Mouse (Mus musculus) telencephalon, adult 2 months (tissue): ENCODE measurements at regions not wholly inside any gene's neighbourhood (a gene's known extent, or its start where the extent isn't known, plus 50 kb on each side); places are given as distances from the start of the nearest gene placed in this dataset.
"Not testable (repeated sequence)": the region's sequence is repeated elsewhere in the genome, so short reads cannot be mapped to it uniquely, and the experiment has no call there.

Source experiments
- DNase-seq: peaks from one replicate; pipeline ENCODE4 v3.0.0-alpha.2; 2011; ENCODE audit warnings: low read depth, low spot score

GRCm38 (mm10) chr7:111969198-111969887, 54.0 kb upstream of the Usp47 start:
- DNase-seq, result no peak

- no peak for DNase-seq
These were observed 55.0 kb upstream of the Usp47 start for GRCm38 (mm10) chr7:111968261-111968660.

GRCm38 (mm10) chr7:111966716-111967115, 56.6 kb upstream of the Usp47 start:
- DNase-seq, result no peak

GRCm38 (mm10) chr7:111963969-111964368, 59.3 kb upstream of the Usp47 start:
- no peak for DNase-seq

GRCm38 (mm10) chr7:111959977-111960376, 63.3 kb upstream of the Usp47 start:
- peak; percentile 50 for DNase-seq

- DNase-seq, result no peak
These were observed 66.6 kb upstream of the Usp47 start for GRCm38 (mm10) chr7:111956671-111957070.

- no peak for DNase-seq
These were observed 83.7 kb upstream of the Usp47 start for GRCm38 (mm10) chr7:111939631-111940030.

GRCm38 (mm10) chr7:111937547-111937946, 85.8 kb upstream of the Usp47 start:
- peak; percentile 19 for DNase-seq

- DNase-seq, result peak; percentile 57
These were observed 86.2 kb upstream of the Usp47 start for GRCm38 (mm10) chr7:111937102-111937501.

- no peak for DNase-seq
These were observed 90.6 kb upstream of the Usp47 start for GRCm38 (mm10) chr7:111932725-111933124.

- no peak for DNase-seq
These were observed 103.3 kb upstream of the Usp47 start for GRCm38 (mm10) chr7:111919961-111920360.

GRCm38 (mm10) chr7:111903741-111904231, 119.5 kb upstream of the Usp47 start:
- peak; percentile 81 for DNase-seq

GRCm38 (mm10) chr7:111897016-111897415, 117.2 kb upstream of the Galnt18 start:
- no peak for DNase-seq

GRCm38 (mm10) chr7:111896255-111896654, 116.5 kb upstream of the Galnt18 start:
- DNase-seq, result peak; percentile 85

GRCm38 (mm10) chr7:111882991-111883390, 103.2 kb upstream of the Galnt18 start:
- no peak for DNase-seq

GRCm38 (mm10) chr7:111880067-111880675, 100.4 kb upstream of the Galnt18 start:
- DNase-seq, result no peak

GRCm38 (mm10) chr7:111877591-111877990, 97.8 kb upstream of the Galnt18 start:
- no peak for DNase-seq

- no peak for DNase-seq
These were observed 96.2 kb upstream of the Galnt18 start for GRCm38 (mm10) chr7:111875949-111876348.

GRCm38 (mm10) chr7:111869337-111869736, 89.6 kb upstream of the Galnt18 start:
- peak; percentile 60 for DNase-seq

- DNase-seq, result no peak
These were observed 83.3 kb upstream of the Galnt18 start for GRCm38 (mm10) chr7:111863035-111863434.

- DNase-seq, result not testable (repeated sequence)
These were observed 78.5 kb upstream of the Galnt18 start for GRCm38 (mm10) chr7:111858291-111858690.

- DNase-seq, result no peak
These were observed 77.2 kb upstream of the Galnt18 start for GRCm38 (mm10) chr7:111856977-111857376.

- no peak for DNase-seq
These were observed 75.5 kb upstream of the Galnt18 start for GRCm38 (mm10) chr7:111855309-111855708.
